Mouse (Mus musculus): ENCODE data around the gene Adam23.

GRCm38 (mm10) chr1:63473696-63474095 lies 28.0 kb downstream of the Adam23 start:
- TF ChIP-seq TCF3 (IDR thresholded peaks at IDR 0.05; ENCODE audit: insufficient read length, low read depth) (no peak), POLR2A (IDR thresholded peaks at IDR 0.05; ENCODE audit: insufficient read length, low read depth) (no peak), CEBPB (IDR thresholded peaks at IDR 0.05; ENCODE audit: insufficient read depth, poor library complexity, severe bottlenecking) (no peak), USF1 (IDR thresholded peaks at IDR 0.05; ENCODE audit: low read depth) (no peak), MYOD1 (IDR thresholded peaks at IDR 0.05; ENCODE audit: control insufficient read depth in 1 of 3, insufficient read length in 2 of 3, low read depth in 2 of 3) (no peak), SRF (IDR thresholded peaks at IDR 0.05; ENCODE audit: control insufficient read depth, insufficient read length, low read depth) (no peak), MYOG (IDR thresholded peaks at IDR 0.05; ENCODE audit: control insufficient read depth in 1 of 3, insufficient read depth in 1 of 3, insufficient read length in 2 of 3, low read depth in 2 of 3) (no peak)

Data from myocyte (in vitro differentiated cells).